Mouse (Mus musculus) mouse trophoblast stem cell (cell line): Measurements from ENCODE around the gene Cmtm1.
"Not testable (repeated sequence)": the region's sequence is repeated elsewhere in the genome, so short reads cannot be mapped to it uniquely, and the experiment has no call there.

ENCODE experiments used
- in situ Hi-C, 2 experiments: fragments of 300-500 bp; cut with MseI, MboI; formaldehyde crosslinking; loops; 2 replicates in 1 of 2; 3 replicates in 1 of 2; pipeline ENCODE4 v1.15.1; 2025

The Cmtm1 gene

GRCm38 (mm10) chr8:104321930-104322329 is 12.0 kb upstream of the Cmtm1 start, which contains the start of gene Cmtm2b:
Cmtm2b (plus strand) TSS chr8:104322230.
- in situ Hi-C loops, result not testable (repeated sequence)

DNA sequence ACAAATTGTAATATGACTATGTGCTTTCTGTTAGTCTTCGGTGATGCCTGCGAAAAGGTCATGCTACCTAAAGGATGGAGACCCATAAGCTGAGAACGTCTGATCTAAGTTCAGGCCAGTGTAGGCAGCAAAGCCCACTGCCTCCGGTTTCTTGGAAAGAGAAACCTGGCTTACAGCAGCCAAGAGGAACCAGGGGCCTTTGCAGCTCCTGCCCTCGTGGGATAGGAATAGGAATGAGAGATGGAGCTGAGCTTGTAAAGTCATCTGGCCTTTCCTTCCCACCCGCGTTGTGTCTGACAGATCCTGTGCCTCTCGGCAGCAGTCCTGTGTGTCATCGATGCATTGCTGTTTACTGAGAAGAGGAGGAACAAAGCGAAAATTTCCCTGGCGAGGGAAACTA is 11.3 kb upstream of the Cmtm1 start, which contains the start of gene Gm11020:
Gene Gm11020 (plus strand): TSS at position 301 of the 400 bp plus-strand sequence.
- in situ Hi-C loops, result not testable (repeated sequence)

- in situ Hi-C loops, result no loop called here
These were observed 3.4 kb upstream of the Cmtm1 start for GRCm38 (mm10) chr8:104313311-104313710.

- in situ Hi-C loops, result not testable (repeated sequence)
These were observed 2.1 kb upstream of the Cmtm1 start for GRCm38 (mm10) chr8:104312023-104312422.

DNA sequence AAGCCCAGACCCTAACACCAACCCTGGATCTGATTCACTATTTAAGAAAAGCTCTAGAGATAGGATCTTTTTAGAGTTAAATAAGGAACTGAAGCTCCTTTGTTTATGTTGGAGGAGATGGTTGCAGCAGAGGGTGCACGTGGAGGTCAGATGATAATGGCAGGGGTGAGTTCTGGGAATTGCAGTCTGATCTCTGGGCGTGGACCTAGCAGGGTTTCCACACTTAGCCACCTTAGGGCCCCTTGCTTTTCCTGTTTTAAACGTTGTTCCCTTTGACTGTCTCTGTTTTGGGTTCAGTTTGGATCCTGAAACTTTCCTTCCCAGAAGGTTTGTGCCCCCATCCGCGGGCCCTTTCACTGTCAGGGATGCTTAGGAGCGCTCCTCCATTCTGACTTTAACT is 1.6 kb downstream of the Cmtm1 start:
- in situ Hi-C loops, result not testable (repeated sequence)

DNA sequence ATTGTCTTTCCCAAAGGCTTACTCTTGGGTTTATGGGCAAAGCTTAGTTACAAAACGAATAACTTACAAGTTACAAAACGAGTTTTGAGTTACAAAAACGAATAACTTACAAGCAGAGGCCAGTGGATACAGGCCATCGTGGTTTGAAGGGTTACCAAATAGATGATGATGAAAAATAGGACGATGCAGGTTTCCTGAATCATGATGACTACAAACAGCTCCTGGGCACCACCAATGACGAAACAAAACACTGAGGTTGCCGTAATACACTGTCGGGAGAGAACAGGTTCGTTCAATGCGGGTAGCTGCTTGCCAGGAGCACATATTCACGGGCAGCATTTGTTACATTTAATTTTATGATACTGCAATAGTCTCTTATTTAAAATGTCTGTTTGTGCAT is 5.0 kb downstream of the Cmtm1 start:
- in situ Hi-C loops, result no loop called here

- in situ Hi-C loops, result not testable (repeated sequence)
These were observed 7.4 kb downstream of the Cmtm1 start for GRCm38 (mm10) chr8:104302536-104302935.

DNA sequence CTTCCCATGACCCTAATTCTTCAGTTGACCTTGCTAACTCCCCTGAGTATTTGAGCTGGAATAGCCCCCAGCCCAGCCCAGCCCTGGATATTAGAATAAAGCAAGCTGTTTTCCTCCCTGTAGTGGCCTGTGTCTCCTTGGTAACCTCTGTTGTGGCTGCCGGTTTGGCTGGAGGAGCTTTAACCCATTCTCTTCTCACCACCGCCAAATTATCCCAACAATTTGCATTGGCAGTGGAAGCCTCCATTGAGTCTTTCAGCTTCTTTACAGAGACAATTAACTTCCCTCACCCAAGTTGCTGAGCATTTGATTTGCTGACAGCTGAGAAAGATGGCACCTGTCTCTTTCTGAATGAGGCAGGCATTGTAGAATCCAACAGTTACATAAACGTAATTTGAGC is 8.4 kb downstream of the Cmtm1 start:
- in situ Hi-C loops, result not testable (repeated sequence)

DNA sequence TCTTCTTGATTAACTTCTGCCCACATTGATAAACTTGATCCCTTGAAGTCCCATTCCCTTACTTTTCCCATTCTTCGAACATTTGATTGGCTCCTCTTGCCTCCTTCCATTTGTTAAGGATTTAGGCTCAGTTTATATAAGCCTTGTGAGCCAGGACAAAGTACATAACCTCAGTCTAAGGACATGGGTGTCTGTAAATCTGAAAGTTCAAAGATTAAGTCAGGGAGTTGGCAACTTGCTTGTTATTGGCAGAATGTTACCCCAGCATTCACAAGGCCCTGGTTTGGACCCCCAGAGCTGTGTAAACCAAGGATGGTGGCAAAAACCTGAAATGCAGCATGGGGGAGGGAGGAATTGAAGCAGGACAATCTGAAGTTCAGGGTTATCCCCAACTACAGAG is 15.5 kb downstream of the Cmtm1 start:
- in situ Hi-C loops, result no loop called here

GRCm38 (mm10) chr8:104293081-104293480 is 16.9 kb downstream of the Cmtm1 start, which contains the start of gene Cmtm2a:
Cmtm2a (minus strand) TSS chr8:104293181.
- in situ Hi-C loops, result not testable (repeated sequence)

GRCm38 (mm10) chr8:104268937-104269440 is 41.0 kb downstream of the Cmtm1 start:
- in situ Hi-C loops, result no loop called here

GRCm38 (mm10) chr8:104268368-104268767 is 41.6 kb downstream of the Cmtm1 start:
- in situ Hi-C loops, result no loop called here

GRCm38 (mm10) chr8:104264271-104264935 is 45.5 kb downstream of the Cmtm1 start:
- in situ Hi-C loops, result not testable (repeated sequence)

DNA sequence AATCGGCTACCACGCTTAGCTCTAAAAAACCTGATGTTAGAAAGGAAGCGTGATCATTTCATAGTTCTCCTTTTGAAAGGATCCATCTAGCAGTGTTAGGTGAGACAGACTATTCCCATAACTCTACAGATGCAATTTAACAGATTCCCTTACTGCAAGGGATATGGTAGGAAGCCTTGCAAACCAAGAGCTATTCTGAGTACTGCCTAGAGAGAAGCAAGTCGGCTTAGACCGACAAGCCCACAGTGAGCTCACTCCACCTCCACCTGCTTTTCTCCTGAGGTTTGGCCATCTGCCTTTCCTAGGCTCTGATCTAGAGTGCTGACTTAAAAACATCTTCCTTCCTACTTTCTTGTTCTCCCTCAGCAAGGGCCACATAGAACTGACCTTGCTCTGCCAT is 48.1 kb downstream of the Cmtm1 start:
- in situ Hi-C loops, result not testable (repeated sequence)

- in situ Hi-C loops, result no loop called here
These were observed 56.9 kb downstream of the Cmtm1 start for GRCm38 (mm10) chr8:104253016-104253415.

DNA sequence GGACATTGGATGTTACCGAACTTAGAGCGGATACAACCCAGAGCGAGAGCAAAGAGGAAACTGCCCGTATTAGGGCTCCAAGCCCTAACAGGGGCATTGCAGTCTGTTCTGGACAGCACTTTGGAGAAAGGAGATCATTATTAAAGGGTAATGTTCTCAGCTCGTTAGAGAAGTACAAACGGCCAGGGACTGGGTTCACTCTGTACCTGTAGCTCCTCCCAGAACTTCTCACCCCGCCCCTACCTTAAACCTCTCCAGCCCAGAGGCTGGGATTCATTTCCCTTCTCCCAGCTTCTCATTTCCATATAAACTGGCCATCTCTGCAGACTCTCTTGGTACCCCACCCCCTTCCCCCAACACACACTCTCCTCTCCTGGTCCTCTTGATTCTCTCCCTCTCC is 58.5 kb downstream of the Cmtm1 start:
- in situ Hi-C loops, result no loop called here

DNA sequence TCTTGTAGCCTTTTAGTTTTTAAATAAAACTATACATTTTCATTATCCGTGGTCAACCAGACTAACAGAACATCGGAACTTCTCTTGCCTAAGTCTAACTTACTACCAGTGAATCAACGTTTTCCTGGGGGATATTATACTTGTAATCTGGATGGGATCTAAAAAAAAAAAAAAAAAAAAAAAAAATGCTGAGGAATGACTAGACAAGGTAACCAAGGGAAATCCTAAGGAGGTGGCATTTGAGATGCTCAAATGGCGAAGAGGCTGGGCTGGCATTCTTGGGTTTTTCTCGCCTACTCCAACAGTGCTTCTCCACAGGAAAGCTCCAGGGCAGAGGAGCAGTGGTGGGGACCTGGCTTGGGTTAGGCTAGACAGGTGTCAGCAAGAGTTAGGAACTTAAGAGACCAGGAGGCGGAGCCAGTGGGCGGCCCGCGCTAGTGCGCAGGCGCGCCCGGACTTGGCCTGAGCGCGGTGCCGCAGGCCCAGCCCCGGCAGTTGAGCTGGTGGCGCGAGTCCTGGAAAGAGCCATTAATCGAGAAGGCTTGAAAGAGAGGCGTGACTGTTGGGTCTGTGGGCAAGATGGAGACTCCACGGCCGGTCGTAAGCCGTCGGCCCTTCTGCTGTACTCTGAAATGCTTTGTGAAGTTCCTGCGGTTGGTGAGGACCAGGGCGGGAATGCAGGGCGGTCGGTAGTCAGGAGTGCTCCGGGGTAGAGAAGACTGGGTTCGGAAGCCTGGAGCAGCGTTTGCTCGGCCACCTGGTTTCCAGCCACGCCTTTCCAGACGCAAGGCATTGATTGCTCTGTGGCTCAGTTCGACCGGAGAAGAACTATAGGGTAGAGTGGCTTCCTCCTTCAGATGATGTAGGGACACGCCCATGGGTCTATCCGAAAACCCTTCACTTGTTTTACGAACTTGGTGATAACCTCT is 59.2 kb downstream of the Cmtm1 start, which contains the start of gene Cklf:
Gene Cklf (plus strand): TSS at position 423 of the 929 bp plus-strand sequence.
- in situ Hi-C loops, result no loop called here

DNA sequence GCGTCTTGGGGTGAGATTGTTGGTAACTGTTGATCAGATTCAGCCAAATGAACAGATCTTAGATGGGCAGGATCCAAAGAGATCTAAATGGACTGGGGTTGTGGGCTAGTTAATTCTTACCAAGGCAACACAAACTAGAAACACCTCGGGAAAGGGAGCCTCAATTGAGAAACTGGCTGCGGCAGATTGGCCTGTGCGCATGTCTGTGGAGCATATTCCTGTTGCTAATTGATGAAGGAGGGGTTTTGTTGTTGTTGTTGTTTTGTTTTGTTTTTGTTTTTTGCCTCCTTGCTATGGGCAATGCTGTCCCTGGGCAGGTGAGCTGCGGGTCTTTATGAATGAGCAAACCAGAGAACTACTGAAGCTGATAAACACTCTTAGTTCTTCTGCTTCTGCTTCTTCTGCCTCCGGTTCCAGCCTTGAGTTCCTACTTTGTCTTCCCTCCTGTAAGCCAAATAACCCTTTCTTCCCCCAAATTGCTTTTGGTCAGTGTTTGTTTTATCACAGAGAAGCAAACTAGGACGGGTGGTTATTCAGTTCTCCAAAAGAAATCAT is 60.4 kb downstream of the Cmtm1 start:
- in situ Hi-C loops, result no loop called here

DNA sequence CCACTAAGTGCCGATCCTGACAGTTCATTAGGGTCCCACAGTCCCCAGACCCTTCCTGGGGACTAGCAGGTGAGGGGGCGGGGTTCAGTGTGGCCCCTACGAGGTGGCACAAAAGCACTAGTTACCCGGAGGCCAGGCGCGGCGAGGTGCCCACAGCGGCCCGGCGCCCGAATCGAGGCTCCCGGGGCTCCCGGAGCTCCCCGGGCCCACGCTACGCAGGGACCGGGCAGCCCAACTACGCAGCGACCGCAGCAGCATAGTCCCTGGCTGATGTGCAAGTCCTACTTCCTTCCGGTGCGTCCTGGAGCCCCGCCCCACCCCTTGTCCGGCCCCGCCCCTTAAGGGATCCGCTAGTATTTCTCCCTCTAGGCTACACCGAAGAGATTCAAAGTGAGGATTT is 61.7 kb downstream of the Cmtm1 start, which contains the start of gene Tk2:
Gene Tk2 (minus strand): TSS at position 283 of the 400 bp plus-strand sequence.
- in situ Hi-C loops, result no loop called here

DNA sequence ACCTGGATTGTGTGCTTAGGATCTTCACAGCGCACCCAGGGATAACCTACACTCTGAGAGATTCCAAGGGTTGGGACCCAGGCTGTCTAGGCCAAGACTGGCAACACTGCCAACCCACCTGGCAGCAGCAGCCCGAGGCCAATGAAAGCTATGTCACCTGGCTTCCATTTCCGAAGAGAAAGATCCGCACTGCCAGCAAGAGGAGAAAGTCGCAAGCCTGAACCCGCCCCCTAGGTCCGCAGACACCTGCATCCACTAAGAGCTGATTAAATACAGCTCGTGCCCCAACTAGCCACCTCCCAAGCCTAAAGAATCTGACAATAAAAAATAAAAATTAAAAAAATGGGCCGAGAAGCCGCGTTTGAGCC is 62.1 kb downstream of the Cmtm1 start:
- in situ Hi-C loops, result no loop called here

- in situ Hi-C loops, result no loop called here
These were observed 62.7 kb downstream of the Cmtm1 start for GRCm38 (mm10) chr8:104247054-104247907.
